Mouse (Mus musculus): ENCODE data around the gene Idua. TPM values are rescaled to one million over a fixed set of nuclear protein-coding genes. Genes with fewer than 3 reads are reported as not detected.

The Idua gene
- total RNA-seq, 1 experiment, result 3.7 TPM

DNA sequence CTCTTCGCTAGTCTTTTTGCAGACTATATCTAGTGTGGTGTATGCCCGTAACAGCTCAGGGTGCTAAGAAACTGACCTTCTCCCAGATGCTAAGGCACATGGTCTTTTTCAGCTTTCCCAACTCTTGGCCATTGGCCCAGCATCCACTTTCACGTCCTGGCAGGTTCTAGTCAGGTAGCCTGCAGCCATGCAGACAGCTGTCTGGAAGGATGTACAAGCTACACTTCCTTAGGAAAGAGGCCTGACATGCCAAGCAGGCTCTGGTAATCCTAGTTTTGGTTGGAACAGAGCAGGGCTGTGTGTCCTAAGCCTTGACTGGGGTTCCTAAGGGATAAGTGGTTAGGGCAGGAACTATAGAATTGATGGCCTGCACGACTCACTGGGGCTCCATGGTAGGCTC, 2.6 kb downstream of the Idua start:
- Histone ChIP-seq H3K27ac (ENCODE audit: insufficient read depth, low read depth, low read length, poor library complexity, severe bottlenecking) (no peak overlapping the region), H3K36me3 (ENCODE audit: control insufficient read depth, insufficient read depth, low read length, poor library complexity, severe bottlenecking) (peaks cover 4% of the 10 kb centered on the region; the same call in 1 of the 2 replicates), H3K4me3 (ENCODE audit: insufficient read depth in 1 of 2, low read depth in 1 of 2, low read length in 2 of 2, poor library complexity in 1 of 2, severe bottlenecking in 1 of 2) (no peak overlapping the region), H3K9ac (ENCODE audit: insufficient read depth, low read depth, low read length, poor library complexity, severe bottlenecking) (no peak overlapping the region), H3K4me1 (ENCODE audit: control insufficient read depth in 2 of 2, insufficient read depth in 2 of 2, low read length in 2 of 2, poor library complexity in 1 of 2) (peaks cover 0 to 8% of the 10 kb centered on the region in 2 experiments; a peak in 1 of 4 replicates), H3K9me3 (ENCODE audit: control insufficient read depth, insufficient read depth, low read depth, low read length) (no peaks in the 10 kb centered on the region)
- no peak for TF ChIP-seq ZNF384 (IDR thresholded peaks at IDR 0.05; ENCODE audit: low read depth, low read length)
- TF ChIP-seq HCFC1 (IDR thresholded peaks at IDR 0.05; ENCODE audit: borderline replicate concordance, insufficient read depth, low read length), result no peak
- TF ChIP-seq MAFK (IDR thresholded peaks at IDR 0.05; ENCODE audit: insufficient read depth, low read depth, low read length), result no peak
- TF ChIP-seq CHD2 (IDR thresholded peaks at IDR 0.05; ENCODE audit: low read depth, low read length), result no peak
- TF ChIP-seq ZC3H11A (IDR thresholded peaks at IDR 0.05; ENCODE audit: borderline replicate concordance, low read depth, low read length), result no peak
- in situ Hi-C loops (cut with MboI; ENCODE audit: low sequenced_read_pairs in 2 of 2, unreplicated experiment in 2 of 2), result no loop called here
- no peak for DNase-seq (ENCODE audit: low read depth, low spot score)

GRCm38 (mm10) chr5:108665066-108665465, 4.9 kb downstream of the Idua start:
- Histone ChIP-seq H3K36me3 (ENCODE audit: control insufficient read depth, insufficient read depth, low read length, poor library complexity, severe bottlenecking) (no peaks in the 10 kb centered on the region), H3K9ac (ENCODE audit: insufficient read depth, low read depth, low read length, poor library complexity, severe bottlenecking) (no peak overlapping the region), H3K27ac (ENCODE audit: insufficient read depth, low read depth, low read length, poor library complexity, severe bottlenecking) (no peak overlapping the region), H3K9me3 (ENCODE audit: control insufficient read depth, insufficient read depth, low read depth, low read length) (no peaks in the 10 kb centered on the region), H3K4me3 (ENCODE audit: insufficient read depth in 1 of 2, low read depth in 1 of 2, low read length in 2 of 2, poor library complexity in 1 of 2, severe bottlenecking in 1 of 2) (no peak overlapping the region), H3K4me1 (ENCODE audit: control insufficient read depth in 2 of 2, insufficient read depth in 2 of 2, low read length in 2 of 2, poor library complexity in 1 of 2) (peaks cover 2 to 8% of the 10 kb centered on the region in 2 experiments; a peak in 1 of 4 replicates)
- in situ Hi-C loops (cut with MboI; ENCODE audit: low sequenced_read_pairs in 2 of 2, unreplicated experiment in 2 of 2), result no loop called here
- TF ChIP-seq MAFK (IDR thresholded peaks at IDR 0.05; ENCODE audit: insufficient read depth, low read depth, low read length), result no peak
- no peak for TF ChIP-seq HCFC1 (IDR thresholded peaks at IDR 0.05; ENCODE audit: borderline replicate concordance, insufficient read depth, low read length)
- TF ChIP-seq ZC3H11A (IDR thresholded peaks at IDR 0.05; ENCODE audit: borderline replicate concordance, low read depth, low read length), result no peak
- TF ChIP-seq ZNF384 (IDR thresholded peaks at IDR 0.05; ENCODE audit: low read depth, low read length), result no peak
- TF ChIP-seq CHD2 (IDR thresholded peaks at IDR 0.05; ENCODE audit: low read depth, low read length), result no peak
- no peak for DNase-seq (ENCODE audit: low read depth, low spot score)

GRCm38 (mm10) chr5:108667370-108667769, 7.2 kb downstream of the Idua start:
- Histone ChIP-seq H3K4me1 (ENCODE audit: control insufficient read depth in 2 of 2, insufficient read depth in 2 of 2, low read length in 2 of 2, poor library complexity in 1 of 2) (peaks cover 2 to 6% of the 10 kb centered on the region in 2 experiments; a peak in 1 of 4 replicates), H3K36me3 (ENCODE audit: control insufficient read depth, insufficient read depth, low read length, poor library complexity, severe bottlenecking) (no peaks in the 10 kb centered on the region; the same call in 1 of the 2 replicates), H3K4me3 (ENCODE audit: insufficient read depth in 1 of 2, low read depth in 1 of 2, low read length in 2 of 2, poor library complexity in 1 of 2, severe bottlenecking in 1 of 2) (no peak overlapping the region), H3K27ac (ENCODE audit: insufficient read depth, low read depth, low read length, poor library complexity, severe bottlenecking) (no peak overlapping the region), H3K9me3 (ENCODE audit: control insufficient read depth, insufficient read depth, low read depth, low read length) (no peaks in the 10 kb centered on the region), H3K9ac (ENCODE audit: insufficient read depth, low read depth, low read length, poor library complexity, severe bottlenecking) (no peak overlapping the region)
- no peak for DNase-seq (ENCODE audit: low read depth, low spot score)
- in situ Hi-C loops (cut with MboI; ENCODE audit: low sequenced_read_pairs in 2 of 2, unreplicated experiment in 2 of 2), result no loop called here
- TF ChIP-seq MAFK (IDR thresholded peaks at IDR 0.05; ENCODE audit: insufficient read depth, low read depth, low read length), result no peak
- no peak for TF ChIP-seq HCFC1 (IDR thresholded peaks at IDR 0.05; ENCODE audit: borderline replicate concordance, insufficient read depth, low read length)
- no peak for TF ChIP-seq ZC3H11A (IDR thresholded peaks at IDR 0.05; ENCODE audit: borderline replicate concordance, low read depth, low read length)
- no peak for TF ChIP-seq ZNF384 (IDR thresholded peaks at IDR 0.05; ENCODE audit: low read depth, low read length)
- TF ChIP-seq CHD2 (IDR thresholded peaks at IDR 0.05; ENCODE audit: low read depth, low read length), result no peak

GRCm38 (mm10) chr5:108668387-108668932, 8.3 kb downstream of the Idua start:
- peak overlapping the region; percentile 70; the same call in 1 of the 2 replicates for H3K9ac ChIP-seq (ENCODE audit: insufficient read depth, low read depth, low read length, poor library complexity, severe bottlenecking)
- no peak overlapping the region; the same call in 1 of the 2 replicates for H3K27ac ChIP-seq (ENCODE audit: insufficient read depth, low read depth, low read length, poor library complexity, severe bottlenecking)
- DNase-seq (ENCODE audit: low read depth, low spot score), result no peak
- H3K4me3 ChIP-seq (ENCODE audit: insufficient read depth in 1 of 2, low read depth in 1 of 2, low read length in 2 of 2, poor library complexity in 1 of 2, severe bottlenecking in 1 of 2), result peak overlapping the region; percentile 68 to 74
- H3K9me3 ChIP-seq (ENCODE audit: control insufficient read depth, insufficient read depth, low read depth, low read length), result no peaks in the 10 kb centered on the region
- no peaks in the 10 kb centered on the region; the same call in 1 of the 2 replicates for H3K36me3 ChIP-seq (ENCODE audit: control insufficient read depth, insufficient read depth, low read length, poor library complexity, severe bottlenecking)
- peaks cover 2 to 6% of the 10 kb centered on the region in 2 experiments; a peak in 1 of 4 replicates for H3K4me1 ChIP-seq (ENCODE audit: control insufficient read depth in 2 of 2, insufficient read depth in 2 of 2, low read length in 2 of 2, poor library complexity in 1 of 2)
- TF ChIP-seq ZC3H11A (IDR thresholded peaks at IDR 0.05; ENCODE audit: borderline replicate concordance, low read depth, low read length), result no peak
- no peak for TF ChIP-seq MAFK (IDR thresholded peaks at IDR 0.05; ENCODE audit: insufficient read depth, low read depth, low read length)
- TF ChIP-seq ZNF384 (IDR thresholded peaks at IDR 0.05; ENCODE audit: low read depth, low read length), result no peak
- no peak for TF ChIP-seq HCFC1 (IDR thresholded peaks at IDR 0.05; ENCODE audit: borderline replicate concordance, insufficient read depth, low read length)
- TF ChIP-seq CHD2 (IDR thresholded peaks at IDR 0.05; ENCODE audit: low read depth, low read length), result no peak
- in situ Hi-C loops (cut with MboI; ENCODE audit: low sequenced_read_pairs in 2 of 2, unreplicated experiment in 2 of 2), result no loop called here

All from ES-E14 (cell line).